Mouse (Mus musculus): ENCODE data around the gene Aagab.

The Aagab gene

GRCm38 (mm10) chr9:63606594-63606993 is 4.1 kb downstream of the Aagab start:
- DNase-seq (ENCODE audit: extremely low read depth, low read depth): no peak

- DNase-seq (ENCODE audit: extremely low read depth, low read depth): no peak
Measured at GRCm38 (mm10) chr9:63608006-63608405, 5.5 kb downstream of the Aagab start.

- DNase-seq (ENCODE audit: extremely low read depth, low read depth): no peak
Measured at GRCm38 (mm10) chr9:63609246-63609645, 6.8 kb downstream of the Aagab start.

- no peak for DNase-seq (ENCODE audit: extremely low read depth, low read depth)
Measured at GRCm38 (mm10) chr9:63609776-63610175, 7.3 kb downstream of the Aagab start.

- DNase-seq (ENCODE audit: extremely low read depth, low read depth): no peak
Measured at GRCm38 (mm10) chr9:63610231-63610630, 7.8 kb downstream of the Aagab start.

- no peak for DNase-seq (ENCODE audit: extremely low read depth, low read depth)
Measured at GRCm38 (mm10) chr9:63610841-63611366, 8.4 kb downstream of the Aagab start.

GRCm38 (mm10) chr9:63611967-63612366 is 9.5 kb downstream of the Aagab start:
- no peak for DNase-seq (ENCODE audit: extremely low read depth, low read depth)

GRCm38 (mm10) chr9:63612565-63613515 is 10.4 kb downstream of the Aagab start:
- no peak for DNase-seq (ENCODE audit: extremely low read depth, low read depth)

- peak; percentile 54 for DNase-seq (ENCODE audit: extremely low read depth, low read depth)
Measured at GRCm38 (mm10) chr9:63613569-63613968, 11.1 kb downstream of the Aagab start.

- DNase-seq (ENCODE audit: extremely low read depth, low read depth): no peak
Measured at GRCm38 (mm10) chr9:63614018-63614985, 11.8 kb downstream of the Aagab start.

- no peak for DNase-seq (ENCODE audit: extremely low read depth, low read depth)
Measured at GRCm38 (mm10) chr9:63617967-63618366, 15.5 kb downstream of the Aagab start.

- no peak for DNase-seq (ENCODE audit: extremely low read depth, low read depth)
Measured at GRCm38 (mm10) chr9:63623895-63624569, 21.6 kb downstream of the Aagab start.

GRCm38 (mm10) chr9:63625090-63625756 is 22.8 kb downstream of the Aagab start:
- DNase-seq (ENCODE audit: extremely low read depth, low read depth): no peak

- no peak for DNase-seq (ENCODE audit: extremely low read depth, low read depth)
Measured at GRCm38 (mm10) chr9:63632045-63632444, 29.6 kb downstream of the Aagab start.

GRCm38 (mm10) chr9:63632924-63633323 is 30.5 kb downstream of the Aagab start:
- no peak for DNase-seq (ENCODE audit: extremely low read depth, low read depth)

- DNase-seq (ENCODE audit: extremely low read depth, low read depth): no peak
Measured at GRCm38 (mm10) chr9:63633334-63633733, 30.9 kb downstream of the Aagab start.

- no peak for DNase-seq (ENCODE audit: extremely low read depth, low read depth)
Measured at GRCm38 (mm10) chr9:63636113-63636512, 33.7 kb downstream of the Aagab start.

GRCm38 (mm10) chr9:63641983-63642646 is 39.7 kb downstream of the Aagab start:
- DNase-seq (ENCODE audit: extremely low read depth, low read depth): no peak

- no peak for DNase-seq (ENCODE audit: extremely low read depth, low read depth)
Measured at GRCm38 (mm10) chr9:63644011-63644410, 41.6 kb downstream of the Aagab start.

- no peak for DNase-seq (ENCODE audit: extremely low read depth, low read depth)
Measured at GRCm38 (mm10) chr9:63645084-63645483, 42.6 kb downstream of the Aagab start.

All from MEL-GATA-1-ER (cell line).